Mouse (Mus musculus) spleen, adult 2 months (tissue): ENCODE data around the gene Dgkz.

ENCODE experiments used
- CTCF ChIP-seq: fragments of 200-500 bp; IDR thresholded peaks from 2 replicates; pipeline ENCODE4 v1.5.1; 2011; ENCODE audit warnings: mild to moderate bottlenecking, inconsistent platforms; ENCODE audit not compliant: insufficient read depth, insufficient read length, insufficient replicate concordance; ENCODE audit errors: extremely low read depth
- POLR2A ChIP-seq: fragments of 200-500 bp; IDR thresholded peaks from 2 replicates; pipeline ENCODE4 v1.6.1; 2011; ENCODE audit warnings: low read depth, low read length, inconsistent platforms

DNA sequence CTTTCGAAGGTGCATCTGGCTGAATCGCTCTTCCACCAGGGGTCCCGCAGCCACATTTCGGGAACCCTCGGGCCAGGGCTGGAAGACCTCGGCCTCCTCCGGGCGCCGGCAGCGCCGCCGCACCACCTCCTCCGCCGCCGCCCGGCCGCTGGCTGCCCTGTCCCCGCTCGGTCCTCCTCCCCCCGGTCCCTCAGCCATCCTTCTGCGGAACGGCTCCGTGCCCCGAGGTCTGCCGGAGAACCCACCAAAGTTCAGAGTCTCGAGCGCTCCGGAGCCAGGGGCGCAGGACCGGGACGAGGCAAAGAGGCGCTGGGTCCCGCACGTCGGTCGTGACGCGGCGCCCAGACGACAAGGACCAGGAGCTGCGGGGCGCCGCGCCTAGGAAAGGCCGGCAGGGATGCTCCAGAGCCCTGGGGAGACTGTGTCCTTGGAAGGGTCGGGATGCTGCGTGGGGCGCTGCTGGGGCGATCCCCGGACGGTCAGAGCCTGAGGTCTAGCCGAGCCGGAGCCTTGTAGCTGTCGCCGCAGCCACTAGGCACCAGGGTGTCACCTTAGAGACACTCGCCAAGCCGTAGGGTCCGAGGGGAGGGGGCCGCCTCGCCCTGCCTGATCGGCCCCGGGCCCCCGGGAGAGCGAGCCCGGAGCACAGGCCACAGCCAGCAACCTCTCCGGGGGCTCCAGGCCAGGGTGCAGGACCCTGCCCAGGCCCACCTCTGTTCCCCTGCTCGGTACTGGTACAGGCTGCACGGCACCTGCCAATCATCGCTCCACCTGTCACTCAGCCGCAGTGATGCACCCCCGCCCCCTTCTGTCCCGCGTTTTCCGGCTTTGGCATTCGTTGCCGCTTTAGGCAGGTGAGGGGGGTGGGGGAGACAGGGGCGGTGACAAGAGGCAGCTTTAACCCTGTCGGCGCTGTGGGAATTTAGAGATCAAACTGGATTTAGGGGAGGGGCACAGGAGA, at the start of gene Dgkz:
- TF ChIP-seq CTCF (no peak), POLR2A (no peak)
